Mouse (Mus musculus): ENCODE results near the gene Olig3.

The Olig3 gene

DNA sequence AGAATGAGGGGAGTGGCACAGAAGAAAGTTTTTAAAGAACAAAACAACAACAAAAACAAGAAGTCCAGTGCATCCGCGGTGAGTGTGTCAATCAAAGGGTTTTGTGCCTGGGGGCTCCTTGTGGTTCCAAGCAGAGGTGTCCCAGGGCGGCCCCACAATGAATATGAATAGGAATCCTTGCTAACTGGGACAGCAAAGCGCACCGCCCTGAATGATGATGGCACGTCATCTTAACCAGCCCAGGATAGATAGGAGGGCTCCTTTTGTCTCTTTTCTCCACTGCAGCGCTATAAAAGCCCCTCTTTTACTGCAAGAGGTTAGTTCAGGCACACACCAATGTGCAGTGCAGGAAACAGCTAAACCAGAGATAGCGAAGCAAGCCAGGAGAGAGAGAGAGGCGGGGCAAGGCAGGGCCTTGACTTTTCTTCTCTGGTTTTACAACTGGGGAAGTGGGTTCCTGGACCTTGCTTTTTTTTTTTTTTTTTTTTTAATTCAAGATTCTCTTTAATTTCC lies at the start of gene Olig3:
Olig3 (plus strand) TSS at position 463 of the 513 bp plus-strand sequence.
- no peak for DNase-seq (ENCODE audit: low spot score)

GRCm38 (mm10) chr10:19309681-19310395 lies 46.5 kb upstream of the Olig3 start:
- DNase-seq (ENCODE audit: low spot score) = no peak

DNA sequence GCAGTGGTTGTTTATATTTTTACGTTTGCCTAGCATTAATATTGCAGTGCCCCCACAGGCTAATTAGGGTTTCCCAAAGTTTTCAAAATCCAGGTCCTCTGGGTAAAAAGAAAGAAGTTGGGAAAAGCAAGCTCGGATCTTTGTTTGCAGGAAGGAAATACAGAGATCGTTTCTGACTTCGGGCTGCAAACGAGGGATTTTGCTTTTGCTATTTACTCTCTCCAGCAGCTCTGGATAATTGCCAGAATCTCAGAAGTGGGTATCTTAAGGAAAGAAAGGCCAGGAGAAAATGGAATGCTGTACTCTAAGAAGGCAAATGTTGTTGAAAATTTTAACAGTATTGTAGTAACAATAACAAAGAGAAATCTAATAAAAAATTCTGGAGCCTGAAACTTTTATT lies 45.9 kb upstream of the Olig3 start:
- no peak for DNase-seq (ENCODE audit: low spot score)

DNA sequence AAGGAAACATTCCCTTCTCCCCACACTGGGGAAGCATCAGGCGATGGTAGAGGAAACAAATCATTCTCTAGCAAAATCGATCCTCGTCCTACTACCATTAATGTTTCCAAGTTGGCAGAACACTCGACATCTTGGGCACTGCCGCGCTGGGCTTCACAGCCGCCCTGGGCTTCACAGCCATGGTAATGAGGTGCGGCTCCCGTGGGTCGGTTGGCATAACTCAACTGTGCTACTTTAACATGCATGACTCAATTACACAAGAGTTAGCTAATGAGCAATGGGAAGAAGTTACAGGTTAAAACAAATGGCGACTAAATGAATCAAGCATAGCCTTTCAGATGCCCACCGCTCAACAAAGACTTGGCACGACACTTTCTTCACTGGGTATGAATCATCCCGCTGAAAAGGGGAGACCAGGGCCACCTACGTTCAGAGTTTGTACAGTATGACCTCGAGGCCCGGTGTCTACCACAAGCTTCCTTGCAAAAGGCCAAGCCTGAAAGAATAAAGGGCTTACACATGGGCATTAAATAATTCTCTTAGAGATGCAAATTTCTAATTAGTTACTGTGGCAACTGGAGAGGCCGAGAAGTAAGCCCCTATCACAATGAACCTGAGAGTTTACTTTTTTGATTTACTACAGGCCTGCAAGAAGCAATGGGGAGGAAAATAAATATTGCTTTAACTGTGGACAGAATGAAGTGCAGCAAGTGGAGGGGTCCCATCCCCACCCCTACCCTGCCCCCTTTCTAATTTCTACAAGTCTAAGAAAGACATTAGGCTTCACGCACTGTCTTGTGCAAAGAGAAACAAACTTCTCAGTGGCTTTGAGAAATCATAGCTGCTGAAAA lies 38.1 kb upstream of the Olig3 start:
- no peak for DNase-seq (ENCODE audit: low spot score)

- DNase-seq (ENCODE audit: low spot score) = no peak
Observed at GRCm38 (mm10) chr10:19321781-19322180, 34.6 kb upstream of the Olig3 start.

GRCm38 (mm10) chr10:19329191-19329777 lies 27.0 kb upstream of the Olig3 start:
- DNase-seq (ENCODE audit: low spot score) = no peak

GRCm38 (mm10) chr10:19333425-19333824 lies 22.9 kb upstream of the Olig3 start:
- peak; percentile 7 for DNase-seq (ENCODE audit: low spot score)

DNA sequence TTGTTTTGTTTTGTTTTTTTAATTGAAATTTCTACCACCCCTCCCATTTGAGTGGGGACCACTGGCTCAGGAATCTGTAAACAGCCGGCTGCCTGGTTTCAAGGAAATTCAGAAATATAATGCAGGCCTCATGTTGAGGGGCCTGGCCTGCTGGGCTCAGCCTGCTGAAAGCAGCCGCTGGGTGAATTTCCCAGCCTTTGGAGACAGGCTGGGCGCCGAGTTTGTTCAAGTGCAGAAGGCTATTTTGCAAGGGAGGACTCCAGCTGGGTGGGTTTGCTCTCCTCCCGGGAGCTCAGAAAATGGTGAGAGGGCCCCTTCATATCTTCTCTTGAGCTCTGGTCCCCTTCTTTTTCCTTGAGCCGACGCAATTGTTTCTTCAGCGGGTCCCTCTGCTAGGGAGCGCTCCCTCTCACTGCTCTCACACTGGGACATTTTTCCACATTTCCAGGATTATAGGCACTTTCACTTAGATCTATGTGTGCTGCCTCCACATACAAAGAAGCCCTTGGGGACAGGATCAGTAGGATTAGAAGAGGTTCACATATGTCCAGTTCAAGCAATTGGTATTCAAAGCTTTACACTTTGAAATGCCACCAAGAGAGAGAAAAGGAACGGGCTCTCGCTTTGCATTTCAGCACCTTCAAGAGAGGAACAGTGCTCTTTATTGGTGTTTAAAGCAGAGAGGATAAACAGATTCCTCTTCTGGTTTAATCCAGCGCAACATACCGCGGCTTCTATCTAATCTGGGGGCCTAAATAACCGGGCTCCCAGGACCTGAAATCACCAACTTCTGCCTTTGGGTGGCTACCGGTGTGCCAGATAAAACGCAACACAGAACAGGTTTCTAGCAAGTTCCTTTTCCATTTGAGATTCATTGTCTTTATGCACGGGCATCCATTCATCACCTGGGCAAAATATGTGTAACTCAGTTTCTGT lies 17.4 kb upstream of the Olig3 start:
- no peak for DNase-seq (ENCODE audit: low spot score)

DNA sequence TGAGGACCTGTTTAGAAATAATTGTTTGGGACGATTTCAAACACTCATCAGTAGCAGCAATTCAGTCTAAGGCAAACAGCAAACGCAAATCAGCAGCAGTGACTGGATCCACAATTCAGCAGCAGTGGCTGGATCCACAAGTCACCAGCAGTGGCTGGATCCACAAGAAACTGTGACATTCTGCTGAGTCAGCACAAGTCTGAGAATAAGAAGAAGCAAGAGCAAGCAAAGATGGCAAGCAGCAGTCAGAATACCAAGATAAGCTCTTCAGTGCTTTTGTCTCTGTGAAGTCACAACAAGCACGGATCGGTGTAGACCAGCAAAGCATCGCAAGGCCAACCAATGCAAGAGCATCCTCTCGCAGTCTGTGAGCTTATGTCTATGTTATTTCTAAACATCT lies 12.3 kb upstream of the Olig3 start:
- no peak for DNase-seq (ENCODE audit: low spot score)

GRCm38 (mm10) chr10:19349326-19349725 lies 7.0 kb upstream of the Olig3 start:
- DNase-seq (ENCODE audit: low spot score) = no peak

- DNase-seq (ENCODE audit: low spot score) = no peak
Observed at GRCm38 (mm10) chr10:19352006-19352877, 4.1 kb upstream of the Olig3 start.

DNA sequence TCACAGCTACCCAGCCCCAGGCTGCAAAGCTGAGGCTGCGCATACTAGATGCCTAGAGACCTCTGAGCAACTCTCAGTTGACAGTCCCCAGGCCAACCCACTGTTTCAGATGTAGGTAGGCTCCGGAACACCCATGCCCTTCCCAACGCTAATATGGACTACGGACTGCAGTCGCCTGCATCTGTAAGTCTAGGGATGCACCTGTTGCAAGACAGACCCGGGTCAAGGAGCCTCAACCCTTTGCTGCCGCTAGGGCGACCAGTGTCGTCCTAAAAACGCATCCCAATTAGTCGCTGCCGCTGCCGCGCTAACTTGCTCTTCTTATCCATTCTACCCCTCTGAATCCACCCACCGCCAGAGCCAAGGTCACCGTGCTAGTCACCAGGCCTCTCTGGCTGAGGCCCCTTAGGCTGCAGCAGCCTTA lies 3.4 kb upstream of the Olig3 start:
- no peak for DNase-seq (ENCODE audit: low spot score)

- no peak for DNase-seq (ENCODE audit: low spot score)
Observed at GRCm38 (mm10) chr10:19353631-19354030, 2.7 kb upstream of the Olig3 start.

GRCm38 (mm10) chr10:19354146-19354545 lies 2.2 kb upstream of the Olig3 start:
- DNase-seq (ENCODE audit: low spot score) = no peak

- no peak for DNase-seq (ENCODE audit: low spot score)
Observed at GRCm38 (mm10) chr10:19355076-19355475, 1.3 kb upstream of the Olig3 start.

- DNase-seq (ENCODE audit: low spot score) = no peak
Observed at GRCm38 (mm10) chr10:19356720-19357641, 648 bp downstream of the Olig3 start.

DNA sequence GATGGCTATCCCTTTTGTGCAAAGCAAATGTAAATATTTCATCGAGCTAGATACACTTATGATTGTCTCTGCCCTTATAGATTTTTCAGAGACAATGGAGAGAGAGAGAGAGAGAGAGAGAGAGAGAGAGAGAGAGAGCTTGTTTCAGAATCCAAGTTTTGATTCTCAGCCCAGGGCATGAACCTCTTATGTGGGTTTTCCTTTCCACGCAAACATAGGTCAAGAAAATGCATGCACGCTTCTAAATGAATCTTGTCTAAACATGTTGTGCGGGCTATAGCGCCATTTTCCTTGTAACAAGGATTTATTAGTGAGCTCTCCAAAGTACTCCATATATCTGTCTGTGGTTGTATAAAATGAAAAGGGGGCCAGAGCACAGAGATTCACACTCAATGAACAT lies 1.5 kb downstream of the Olig3 start:
- no peak for DNase-seq (ENCODE audit: low spot score)

DNA sequence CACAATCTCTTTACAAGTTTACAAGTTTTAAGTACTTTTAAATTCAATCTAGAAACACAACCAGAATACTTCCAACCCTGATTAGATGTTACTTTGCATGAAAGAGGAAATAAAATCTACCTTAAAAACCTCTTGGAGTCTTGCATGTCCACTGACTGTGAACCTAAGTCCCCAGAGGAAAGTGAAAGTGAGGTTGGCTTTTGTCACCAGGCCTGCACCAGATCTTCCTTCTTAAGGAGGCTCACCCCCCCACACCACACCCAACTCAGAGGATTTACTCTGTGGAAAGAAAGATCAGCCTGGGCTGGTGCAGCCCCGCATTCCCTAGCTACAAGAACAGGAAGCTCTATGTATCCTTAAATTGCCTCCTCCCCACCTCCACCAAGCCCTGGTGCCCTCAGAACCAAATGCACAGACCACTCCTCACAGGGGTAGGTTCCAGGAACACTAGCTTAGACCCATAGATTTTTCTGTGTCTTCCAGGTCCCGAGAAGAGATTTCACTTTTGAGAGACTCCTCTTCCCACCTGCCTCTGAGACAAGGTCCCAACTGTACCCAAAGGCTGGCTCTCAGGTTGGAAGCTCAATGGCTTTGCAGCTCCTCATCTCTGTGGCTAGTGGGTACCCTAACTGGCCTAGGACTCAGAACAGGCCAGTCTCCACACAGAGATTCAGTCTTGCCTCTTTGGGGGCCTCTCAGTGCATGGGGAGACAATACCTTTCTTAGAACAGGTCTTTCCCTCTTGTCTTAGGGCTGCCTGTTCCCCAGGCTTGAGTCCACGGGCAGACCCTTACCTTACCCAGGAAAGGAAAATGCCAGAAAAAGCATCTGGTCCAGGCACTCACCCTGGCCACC lies 4.3 kb downstream of the Olig3 start:
- no peak for DNase-seq (ENCODE audit: low spot score)
